Mouse (Mus musculus): ENCODE measurements around the gene Gm21958. TPM values are rescaled to one million over a fixed set of nuclear protein-coding genes. Genes with fewer than 3 reads are reported as not detected.

The Gm21958 gene
- polyA plus RNA-seq, 1 experiment from 2014 or later, result 1.5 TPM

GRCm38 (mm10) chr3:54672557-54673529, 41.3 kb downstream of the Gm21958 start:
- no peaks in the 10 kb centered on the region for H3K9me3 ChIP-seq (ENCODE audit: control insufficient read depth, low read length)
- peak overlapping the region; percentile 43; the same call in 1 of the 2 replicates for H3K27ac ChIP-seq (ENCODE audit: low read depth)
- WGBS, result 22% methylated on average over 13 of the region's 13 CpGs
- H3K4me2 ChIP-seq (ENCODE audit: low read length), result peak overlapping the region; percentile 13; the same call in 1 of the 2 replicates
- peaks cover 21% of the 10 kb centered on the region for H3K4me1 ChIP-seq (replicated peaks; ENCODE audit: control insufficient read depth, insufficient read depth, low read length)
- H3K9ac ChIP-seq (ENCODE audit: low read length), result no peak overlapping the region
- no peaks in the 10 kb centered on the region for H3K27me3 ChIP-seq (replicated peaks; ENCODE audit: control insufficient read depth, insufficient read depth, low read length)
- ATAC-seq (replicated peaks; ENCODE audit: low FRiP score, low TSS enrichment, low read depth) (no peak; the same call in 1 of the 2 replicates), DNase-seq (ENCODE audit: low spot score) (peak; percentile 65)
- no peaks in the 10 kb centered on the region for H3K36me3 ChIP-seq (ENCODE audit: control insufficient read depth, insufficient read depth, low read length)
- H3K4me3 ChIP-seq (ENCODE audit: low read depth, low read length), result no peak overlapping the region

- WGBS, result 55% methylated on average over 3 of the region's 3 CpGs
- no peak overlapping the region for H3K4me2 ChIP-seq (ENCODE audit: low read length)
- H3K9ac ChIP-seq (ENCODE audit: low read length), result no peak overlapping the region
- ATAC-seq (replicated peaks; ENCODE audit: low FRiP score, low TSS enrichment, low read depth), result no peak
- H3K27ac ChIP-seq (ENCODE audit: low read depth), result no peak overlapping the region
- DNase-seq (ENCODE audit: low spot score), result no peak
- peaks cover 21% of the 10 kb centered on the region for H3K4me1 ChIP-seq (replicated peaks; ENCODE audit: control insufficient read depth, insufficient read depth, low read length)
- H3K27me3 ChIP-seq (replicated peaks; ENCODE audit: control insufficient read depth, insufficient read depth, low read length), result no peaks in the 10 kb centered on the region
- no peak overlapping the region for H3K4me3 ChIP-seq (ENCODE audit: low read depth, low read length)
- H3K36me3 ChIP-seq (ENCODE audit: control insufficient read depth, insufficient read depth, low read length), result no peaks in the 10 kb centered on the region
- no peaks in the 10 kb centered on the region for H3K9me3 ChIP-seq (ENCODE audit: control insufficient read depth, low read length)
Observed at GRCm38 (mm10) chr3:54672111-54672510, 42.0 kb downstream of the Gm21958 start.

- peak; percentile 48 for DNase-seq (ENCODE audit: low spot score)
- 89% methylated on average over 6 of the region's 6 CpGs for WGBS
- H3K36me3 ChIP-seq (ENCODE audit: control insufficient read depth, insufficient read depth, low read length), result no peaks in the 10 kb centered on the region
- no peak overlapping the region for H3K4me3 ChIP-seq (ENCODE audit: low read depth, low read length)
- H3K9me3 ChIP-seq (ENCODE audit: control insufficient read depth, low read length), result no peaks in the 10 kb centered on the region
- no peak overlapping the region for H3K27ac ChIP-seq (ENCODE audit: low read depth)
- no peak overlapping the region for H3K9ac ChIP-seq (ENCODE audit: low read length)
- peaks cover 21% of the 10 kb centered on the region for H3K4me1 ChIP-seq (replicated peaks; ENCODE audit: control insufficient read depth, insufficient read depth, low read length)
- H3K27me3 ChIP-seq (replicated peaks; ENCODE audit: control insufficient read depth, insufficient read depth, low read length), result no peaks in the 10 kb centered on the region
- H3K4me2 ChIP-seq (ENCODE audit: low read length), result no peak overlapping the region
- no peak for ATAC-seq (replicated peaks; ENCODE audit: low FRiP score, low TSS enrichment, low read depth)
Observed at GRCm38 (mm10) chr3:54669559-54669958, 44.6 kb downstream of the Gm21958 start.

GRCm38 (mm10) chr3:54668722-54669121, 45.4 kb downstream of the Gm21958 start:
- Histone ChIP-seq H3K4me3 (ENCODE audit: low read depth, low read length) (no peak overlapping the region), H3K36me3 (ENCODE audit: control insufficient read depth, insufficient read depth, low read length) (no peaks in the 10 kb centered on the region), H3K4me2 (ENCODE audit: low read length) (no peak overlapping the region), H3K9ac (ENCODE audit: low read length) (no peak overlapping the region), H3K9me3 (ENCODE audit: control insufficient read depth, low read length) (no peaks in the 10 kb centered on the region), H3K27ac (ENCODE audit: low read depth) (no peak overlapping the region), H3K27me3 (replicated peaks; ENCODE audit: control insufficient read depth, insufficient read depth, low read length) (no peaks in the 10 kb centered on the region), H3K4me1 (replicated peaks; ENCODE audit: control insufficient read depth, insufficient read depth, low read length) (peaks cover 15% of the 10 kb centered on the region)
- WGBS, result 81% methylated on average over 6 of the region's 6 CpGs
- no peak for ATAC-seq (replicated peaks; ENCODE audit: low FRiP score, low TSS enrichment, low read depth)
- DNase-seq (ENCODE audit: low spot score), result no peak

- 64% methylated on average over 3 of the region's 3 CpGs for WGBS
Observed at GRCm38 (mm10) chr3:54668141-54668540, 46.0 kb downstream of the Gm21958 start.

More at GRCm38 (mm10) chr3:54668141-54668540, 46.0 kb downstream of the Gm21958 start:
- peaks cover 9% of the 10 kb centered on the region for H3K4me1 ChIP-seq (replicated peaks; ENCODE audit: control insufficient read depth, insufficient read depth, low read length)
- no peak overlapping the region for H3K4me2 ChIP-seq (ENCODE audit: low read length)
- no peak overlapping the region for H3K9ac ChIP-seq (ENCODE audit: low read length)
- H3K9me3 ChIP-seq (ENCODE audit: control insufficient read depth, low read length), result no peaks in the 10 kb centered on the region
- H3K27ac ChIP-seq (ENCODE audit: low read depth), result no peak overlapping the region
- no peaks in the 10 kb centered on the region for H3K27me3 ChIP-seq (replicated peaks; ENCODE audit: control insufficient read depth, insufficient read depth, low read length)
- no peaks in the 10 kb centered on the region for H3K36me3 ChIP-seq (ENCODE audit: control insufficient read depth, insufficient read depth, low read length)
- ATAC-seq (replicated peaks; ENCODE audit: low FRiP score, low TSS enrichment, low read depth) (no peak), DNase-seq (ENCODE audit: low spot score) (peak; percentile 16)
- no peak overlapping the region for H3K4me3 ChIP-seq (ENCODE audit: low read depth, low read length)

Other genes with a start within 250 kb of the Gm21958 start
- gene Supt20, start 21.5 kb downstream of the Gm21958 start, polyA plus RNA-seq (2014; fragmentation: Nextera tagmentation; extraction: Ambion mirVana), result 100 and 107 TPM in 2 replicates
- gene Exosc8, start 21.0 kb upstream of the Gm21958 start, polyA plus RNA-seq (2014; fragmentation: Nextera tagmentation; extraction: Ambion mirVana), result 134 and 141 TPM in 2 replicates
- 57.0 and 58.3 TPM in 2 replicates for gene Alg5, start 21.2 kb upstream of the Gm21958 start, polyA plus RNA-seq (2014; fragmentation: Nextera tagmentation; extraction: Ambion mirVana)
- 3.7 TPM in 2 replicates for gene Smad9, start 41.2 kb upstream of the Gm21958 start, polyA plus RNA-seq (2014; fragmentation: Nextera tagmentation; extraction: Ambion mirVana)
- 42.8 and 43.7 TPM in 2 replicates for gene Rfxap, start 93.4 kb upstream of the Gm21958 start, polyA plus RNA-seq (2014; fragmentation: Nextera tagmentation; extraction: Ambion mirVana)
- gene Sertm1, start 201.5 kb upstream of the Gm21958 start, polyA plus RNA-seq (2014; fragmentation: Nextera tagmentation; extraction: Ambion mirVana), result 0.15 and 0.20 TPM in 2 replicates

All from intestine, embryonic 14.5 days (tissue).